Mouse (Mus musculus) left cerebral cortex, postnatal 36 days (tissue): ENCODE data around the gene Tomm6. TPM values are rescaled to one million over a fixed set of nuclear protein-coding genes. Genes with fewer than 3 reads are reported as not detected.
A peak's percentile ranks its signal among the peaks of the same experiment; 100 is the strongest.
"Not testable (repeated sequence)": the region's sequence is repeated elsewhere in the genome, so short reads cannot be mapped to it uniquely, and the experiment has no call there.

Source experiments
- DNase-seq, 2 experiments: peaks; one replicate each; pipeline ENCODE4 v3.0.0; 2021 to 2022; ENCODE audit warnings: low spot score in 2 of 2, mixed read lengths in 1 of 2
- intact Hi-C: fragments of 180-260 bp; cut with DNase I; formaldehyde crosslinking; loops from one replicate; pipeline ENCODE4 v1.15.1; 2025
- total RNA-seq, 2 experiments: library from RNA; stranded (reverse); gene quantifications; 2 replicates each; pipeline ENCODE4 v1.2.3; 2021

Tomm6 gene
- total RNA-seq, 2 experiments from 2014 or later = 206 to 219 TPM

GRCm38 (mm10) chr17:47663009-47663713 is 25.0 kb downstream of the Tomm6 start:
- no peak for DNase-seq
- intact Hi-C loops = no loop called here

DNA sequence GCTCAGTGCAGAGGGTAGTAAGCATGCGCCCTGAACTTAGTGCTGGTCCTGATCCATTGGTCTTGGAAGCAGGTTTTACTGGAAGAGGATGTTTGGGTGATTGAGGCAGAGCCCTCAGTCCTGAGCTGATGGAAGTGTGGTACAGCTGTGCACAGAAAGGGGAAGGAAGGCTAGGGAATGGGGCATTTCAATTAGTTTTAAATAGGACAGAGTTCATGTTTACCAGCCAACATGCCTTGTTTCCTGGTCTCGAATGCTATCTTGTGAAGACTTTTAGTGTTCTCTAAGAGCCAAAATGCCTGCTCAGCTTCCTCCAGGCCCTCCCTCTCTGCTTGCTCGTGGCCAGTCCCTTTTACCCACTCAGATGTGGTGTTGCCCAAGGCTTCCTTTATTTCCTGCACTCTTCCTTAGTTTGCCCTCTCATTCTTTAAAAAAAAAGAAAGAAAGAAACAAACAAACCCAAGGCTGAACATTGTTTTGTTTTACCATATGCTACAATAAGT is 29.4 kb downstream of the Tomm6 start:
- no peak for DNase-seq

DNA sequence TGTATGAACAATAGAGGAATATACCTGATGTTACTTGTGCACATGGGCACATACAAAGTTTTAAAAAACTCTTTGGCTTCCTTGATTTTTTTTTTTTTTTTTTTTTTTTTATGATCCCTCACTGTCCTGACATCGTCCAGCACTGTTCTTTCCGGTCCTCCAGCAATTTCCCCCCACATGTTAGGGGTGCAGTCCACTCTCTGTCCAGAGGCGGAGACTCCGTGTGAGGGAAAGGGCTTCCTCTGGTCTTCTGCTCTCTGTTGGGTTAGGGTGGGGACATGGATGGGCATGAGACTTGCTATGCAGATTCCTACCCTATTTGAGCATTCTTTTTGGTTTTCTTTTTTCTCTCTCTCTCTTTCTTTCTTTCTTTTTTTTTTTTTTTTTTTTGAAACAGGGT is 30.3 kb downstream of the Tomm6 start:
- intact Hi-C loops = no loop called here
- DNase-seq = no peak

More for the DNA sequence above, 29.4 kb downstream of the Tomm6 start:
- intact Hi-C loops = no loop called here

GRCm38 (mm10) chr17:47655697-47656096 is 32.5 kb downstream of the Tomm6 start:
- DNase-seq = no peak
- intact Hi-C loops = no loop called here

DNA sequence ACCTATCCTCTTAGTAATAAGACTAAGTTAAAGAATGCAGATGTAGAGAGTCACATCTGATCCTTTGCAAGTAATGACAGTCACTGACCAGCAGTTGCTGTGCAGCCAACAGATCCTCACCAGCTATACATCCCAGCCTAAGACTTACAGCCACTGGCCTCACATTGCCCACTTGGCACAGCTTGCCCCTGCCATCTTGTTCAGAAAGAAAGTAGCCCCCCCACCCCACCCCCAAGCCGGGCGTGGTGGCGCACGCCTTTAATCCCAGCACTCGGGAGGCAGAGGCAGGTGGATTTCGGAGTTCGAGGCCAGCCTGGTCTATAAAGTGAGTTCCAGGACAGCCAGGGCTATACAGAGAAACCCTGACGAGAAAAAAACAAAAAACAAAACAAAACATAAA is 33.8 kb downstream of the Tomm6 start:
- DNase-seq, intact Hi-C loops: not testable (repeated sequence)

- DNase-seq = no peak
Observed at GRCm38 (mm10) chr17:47651953-47652352, 36.2 kb downstream of the Tomm6 start.

DNA sequence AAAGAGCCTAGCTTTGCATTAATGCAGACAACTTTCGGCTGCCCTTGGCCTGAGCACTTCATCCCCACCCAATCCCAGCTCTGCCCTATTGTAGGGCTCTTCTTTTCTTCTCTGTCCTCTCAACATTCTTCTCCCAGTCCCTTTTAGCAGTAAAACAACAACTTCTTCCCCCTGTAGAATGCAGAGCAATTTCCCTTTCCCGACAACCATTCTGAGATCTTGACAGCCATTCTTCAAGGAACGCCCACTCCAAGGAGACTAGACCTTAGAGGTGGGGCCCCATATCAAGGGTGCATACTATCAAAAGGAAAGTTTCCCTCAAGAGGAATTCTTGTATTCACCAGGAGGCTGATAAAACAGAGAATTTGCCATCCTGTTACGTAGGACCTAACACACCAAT is 39.2 kb downstream of the Tomm6 start:
- intact Hi-C loops = no loop called here
- DNase-seq = no peak

More at GRCm38 (mm10) chr17:47651953-47652352, 36.2 kb downstream of the Tomm6 start:
- intact Hi-C loops = no loop called here

GRCm38 (mm10) chr17:47646683-47647082 is 41.5 kb downstream of the Tomm6 start:
- intact Hi-C loops = no loop called here

DNA sequence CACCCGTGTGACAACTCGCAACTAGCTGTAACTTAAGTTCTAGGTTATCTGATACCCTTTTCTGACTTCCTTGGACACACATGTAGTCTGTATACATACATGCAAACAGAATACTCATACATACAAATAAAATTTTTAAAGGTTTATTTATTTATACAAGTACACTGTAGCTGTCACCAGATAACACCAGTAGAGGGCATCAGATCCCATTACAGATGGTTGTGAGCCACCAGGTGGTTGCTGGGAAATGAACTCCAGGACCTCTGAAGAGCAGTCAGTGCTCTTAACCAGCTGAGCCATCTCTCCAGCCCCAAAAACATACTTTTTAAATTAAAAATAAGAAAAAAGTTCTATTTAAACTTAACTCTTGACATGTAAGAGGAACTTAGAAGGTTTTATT is 45.2 kb downstream of the Tomm6 start:
- no peak for DNase-seq
- intact Hi-C loops = no loop called here

More at GRCm38 (mm10) chr17:47646683-47647082, 41.5 kb downstream of the Tomm6 start:
- DNase-seq = peak; percentile 14 to 16

Other genes starting within 250 kb of the Tomm6 start
- gene Taf8, start 186.1 kb downstream of the Tomm6 start, total RNA-seq = 10 to 100 TPM; 16.9 to 20.6 TPM
- 10 to 100 TPM; 30.1 to 34.9 TPM for gene Ccnd3, start 183.3 kb downstream of the Tomm6 start, total RNA-seq
- 10 to 100 TPM; 17.5 to 18.1 TPM for gene Bysl, start 76.9 kb downstream of the Tomm6 start, total RNA-seq
- gene Med20, start 76.8 kb downstream of the Tomm6 start, total RNA-seq = 10 to 100 TPM; 24.7 to 30.7 TPM
- 1 to 10 TPM; 4.5 to 7.8 TPM for gene Gm20517, start 76.8 kb downstream of the Tomm6 start, total RNA-seq
- 10 to 100 TPM; 10.6 to 13.5 TPM for gene Usp49, start 57.7 kb downstream of the Tomm6 start, total RNA-seq
- gene Frs3, start 644 bp upstream of the Tomm6 start, total RNA-seq = 10 to 100 TPM; 29.8 to 31.6 TPM
- 1 to 10 TPM; 5.2 to 6.2 TPM for gene Gm21981, start 6.1 kb upstream of the Tomm6 start, total RNA-seq
- 1 to 10 TPM; 3.0 to 3.5 TPM for gene Prickle4, start 6.3 kb upstream of the Tomm6 start, total RNA-seq
- gene Pgc, start 38.5 kb upstream of the Tomm6 start, total RNA-seq = not detected
- 10 to 100 TPM; 10.6 to 12.0 TPM for gene Tfeb, start 48.6 kb upstream of the Tomm6 start, total RNA-seq
- gene Mdfi, start 146.3 kb upstream of the Tomm6 start, total RNA-seq = 1 to 10 TPM in 1 of 2 experiments, under 1 TPM in 1; 0.81 to 1.1 TPM
- gene Foxp4, start 236.3 kb upstream of the Tomm6 start, total RNA-seq = 10 to 100 TPM; 44.1 to 55.9 TPM